Mouse (Mus musculus) brain, embryonic 14.5 days (tissue): ENCODE measurements at regions not wholly inside any gene's neighbourhood (a gene's known extent, or its start where the extent isn't known, plus 50 kb on each side); places are given as distances from the start of the nearest gene placed in this dataset.

Experiments
- CTCF ChIP-seq: fragments of 200-500 bp; IDR thresholded peaks from 2 replicates; pipeline ENCODE4 v1.5.1; 2012; ENCODE audit warnings: inconsistent platforms, mild to moderate bottlenecking, moderate library complexity, borderline replicate concordance; ENCODE audit not compliant: insufficient read depth, insufficient read length; ENCODE audit errors: extremely low read depth
- POLR2A ChIP-seq: fragments of 200-500 bp; IDR thresholded peaks from 2 replicates; pipeline ENCODE4 v1.6.1; 2012; ENCODE audit warnings: mild to moderate bottlenecking, inconsistent platforms, borderline replicate concordance; ENCODE audit not compliant: poor library complexity, insufficient read depth, insufficient read length, severe bottlenecking; ENCODE audit errors: extremely low read depth

DNA sequence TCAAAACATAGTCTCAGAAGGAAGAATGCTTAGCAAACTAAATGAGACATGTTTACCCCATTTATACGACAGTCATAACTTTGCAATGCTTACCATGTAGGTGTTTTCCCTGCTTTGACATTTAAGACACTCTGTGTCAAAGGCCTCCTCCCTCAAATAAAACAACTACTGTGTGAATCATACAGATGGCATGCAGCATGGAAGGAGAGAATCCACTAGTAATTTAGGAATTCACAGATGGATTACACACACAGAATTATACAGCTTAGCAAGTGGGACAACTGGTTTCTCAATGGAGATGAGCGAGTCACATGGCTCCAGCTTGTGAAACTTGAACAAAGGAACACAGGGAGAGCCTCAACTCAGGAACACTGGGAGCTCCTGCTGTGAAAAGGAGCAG is 98.7 kb downstream of the Sp3 start:
- TF ChIP-seq POLR2A (no peak), CTCF (no peak)
